Mouse (Mus musculus): Measurements from ENCODE around the gene Prkar1b.

- TF ChIP-seq CTCF (IDR thresholded peaks at IDR 0.05; ENCODE audit: control insufficient read depth, insufficient read depth, low read length) (no peak), POLR2A (IDR thresholded peaks at IDR 0.05; ENCODE audit: borderline replicate concordance, control insufficient read depth, low read depth, low read length) (no peak)
These were observed 3.2 kb downstream of the Prkar1b start for GRCm38 (mm10) chr5:139146476-139147075.

All from bone marrow, adult 2 months (tissue).